Mouse (Mus musculus) ZHBTc4 (cell line): ENCODE measurements around the gene Egfem1.

Experiments used
- DNase-seq: peaks from one replicate; pipeline ENCODE4 v3.0.0-alpha.2; 2011; ENCODE audit warnings: low read depth, low spot score

Egfem1 gene

GRCm38 (mm10) chr3:29342223-29342791, 260.5 kb downstream of the Egfem1 start:
- no peak for DNase-seq

- DNase-seq, result no peak
Measured at GRCm38 (mm10) chr3:29345805-29346204, 264.0 kb downstream of the Egfem1 start.

DNA sequence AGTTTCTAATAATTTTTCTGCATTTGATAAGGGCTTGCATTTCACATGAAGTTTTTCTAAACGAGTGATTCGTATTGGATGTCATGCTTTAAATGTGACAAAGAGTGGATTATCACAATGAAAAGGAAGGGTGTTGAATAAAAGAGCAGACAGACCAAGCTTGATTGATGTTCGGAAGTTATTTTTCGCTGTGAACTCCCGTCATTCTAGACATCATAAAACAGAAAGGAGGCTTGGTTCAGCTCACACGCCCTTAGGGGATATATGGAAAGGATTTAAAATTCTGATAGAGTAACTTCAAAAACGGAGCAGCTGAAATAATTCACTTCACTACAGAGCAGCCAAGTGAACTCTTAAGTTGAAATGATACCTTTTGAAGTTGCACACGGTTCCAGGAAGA, 285.1 kb downstream of the Egfem1 start:
- DNase-seq, result no peak

GRCm38 (mm10) chr3:29370519-29370918, 288.7 kb downstream of the Egfem1 start:
- DNase-seq, result peak; percentile 31

DNA sequence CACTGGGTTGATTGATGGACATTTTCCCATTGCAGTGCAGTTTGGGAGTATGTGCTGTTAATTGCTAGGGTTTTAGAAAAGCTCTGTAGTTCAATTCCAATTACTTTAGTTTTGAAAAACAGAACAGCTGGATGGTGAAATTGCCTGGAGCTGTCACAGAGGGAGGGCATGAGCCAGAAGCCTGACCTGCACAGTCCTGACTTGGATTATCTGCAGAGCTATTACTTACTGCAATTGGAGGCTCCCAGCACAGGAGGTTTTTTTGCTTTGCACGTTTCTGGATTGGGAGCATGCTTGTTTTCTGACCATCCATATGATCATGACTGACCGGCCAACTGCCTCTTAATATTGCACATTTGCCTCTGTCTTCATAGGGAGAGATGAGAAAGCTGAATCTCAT, 299.4 kb downstream of the Egfem1 start:
- DNase-seq, result no peak

- DNase-seq, result no peak
Measured at GRCm38 (mm10) chr3:29399064-29399463, 317.2 kb downstream of the Egfem1 start.

DNA sequence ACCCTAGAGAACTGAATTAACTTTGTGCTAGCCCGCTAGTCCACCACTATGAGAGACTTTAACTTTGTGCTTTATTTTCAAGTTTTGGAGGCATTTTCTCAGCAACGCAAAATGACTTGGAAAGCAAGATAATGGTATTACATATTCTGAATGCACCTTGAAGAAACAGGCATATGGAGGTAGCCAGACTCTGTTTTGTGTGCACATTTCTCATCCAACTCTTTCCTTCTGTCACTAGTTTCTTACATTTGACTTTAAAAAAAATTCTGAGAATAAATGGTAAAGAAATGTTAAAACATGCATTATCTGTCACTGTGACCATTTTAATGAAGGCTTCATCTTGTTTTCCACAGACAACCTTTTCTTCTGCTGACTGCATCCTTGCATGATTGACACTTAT, 339.8 kb downstream of the Egfem1 start:
- DNase-seq, result no peak

DNA sequence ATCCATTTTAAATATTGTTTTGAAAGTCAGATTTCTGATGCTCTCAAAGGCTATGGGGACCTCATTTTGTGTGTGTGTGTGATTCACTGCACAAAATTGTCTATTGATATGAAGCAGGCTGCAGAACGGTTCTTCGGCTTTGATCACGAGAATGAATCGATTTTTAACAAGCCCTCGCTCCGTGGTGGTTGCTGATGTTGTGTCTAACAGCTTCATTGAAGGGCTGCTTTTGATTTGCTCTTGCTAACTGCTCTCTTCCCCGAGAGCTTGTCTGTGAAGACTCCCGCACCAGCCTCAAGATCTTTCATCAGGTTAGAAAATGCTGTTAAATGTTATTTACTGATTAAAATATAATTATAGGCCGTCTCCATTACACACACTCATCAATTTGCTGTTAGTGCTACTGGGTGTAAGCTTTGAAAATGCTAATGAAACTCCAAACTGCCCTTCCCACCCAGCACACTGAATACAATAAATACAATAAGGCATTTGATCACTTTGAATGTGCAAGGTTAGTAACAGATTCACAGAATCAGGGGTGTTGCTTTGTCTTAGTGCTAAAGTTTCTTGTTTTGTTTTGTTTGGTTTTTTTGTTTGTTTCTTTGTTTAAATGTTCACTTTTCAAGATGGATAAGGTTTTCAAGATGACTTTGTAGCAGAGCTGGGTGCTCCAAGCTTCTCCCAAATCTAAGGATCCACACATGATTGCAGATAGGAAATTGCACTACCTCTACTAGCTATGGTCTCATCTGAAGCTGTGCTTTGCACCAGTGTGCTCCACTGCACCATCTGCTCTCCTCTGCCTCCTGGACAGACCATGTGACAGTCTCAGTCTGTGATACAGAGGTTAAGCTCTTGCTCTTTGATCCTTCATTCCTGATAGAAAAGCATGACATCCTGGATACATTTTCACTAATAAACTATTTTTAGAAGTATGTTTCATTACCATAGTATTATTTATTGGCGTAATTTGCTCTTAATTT, 350.6 kb downstream of the Egfem1 start:
- peak; percentile 8 for DNase-seq

GRCm38 (mm10) chr3:29443024-29443423, 361.2 kb downstream of the Egfem1 start:
- DNase-seq, result no peak

DNA sequence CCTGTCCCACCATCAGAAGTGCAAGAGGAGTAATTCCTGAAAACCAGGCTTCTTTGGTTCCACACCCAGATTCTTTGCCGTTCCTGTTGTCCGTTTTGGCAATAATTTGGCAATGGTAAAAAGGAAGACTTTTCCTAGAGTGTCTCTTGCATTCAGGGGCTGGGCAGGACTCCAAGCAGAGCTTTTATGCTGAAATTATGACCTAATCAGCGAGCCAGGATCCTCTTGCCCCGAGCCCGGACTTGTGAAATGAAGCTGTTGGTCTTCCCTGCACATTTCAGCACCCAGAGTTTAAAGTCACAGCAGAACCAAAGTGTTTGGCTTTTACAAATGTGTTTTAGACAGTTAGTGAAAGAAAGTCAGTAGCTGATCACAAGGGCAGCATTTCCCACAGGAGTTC, 362.8 kb downstream of the Egfem1 start:
- no peak for DNase-seq

- no peak for DNase-seq
Measured at GRCm38 (mm10) chr3:29446081-29446480, 364.3 kb downstream of the Egfem1 start.

DNA sequence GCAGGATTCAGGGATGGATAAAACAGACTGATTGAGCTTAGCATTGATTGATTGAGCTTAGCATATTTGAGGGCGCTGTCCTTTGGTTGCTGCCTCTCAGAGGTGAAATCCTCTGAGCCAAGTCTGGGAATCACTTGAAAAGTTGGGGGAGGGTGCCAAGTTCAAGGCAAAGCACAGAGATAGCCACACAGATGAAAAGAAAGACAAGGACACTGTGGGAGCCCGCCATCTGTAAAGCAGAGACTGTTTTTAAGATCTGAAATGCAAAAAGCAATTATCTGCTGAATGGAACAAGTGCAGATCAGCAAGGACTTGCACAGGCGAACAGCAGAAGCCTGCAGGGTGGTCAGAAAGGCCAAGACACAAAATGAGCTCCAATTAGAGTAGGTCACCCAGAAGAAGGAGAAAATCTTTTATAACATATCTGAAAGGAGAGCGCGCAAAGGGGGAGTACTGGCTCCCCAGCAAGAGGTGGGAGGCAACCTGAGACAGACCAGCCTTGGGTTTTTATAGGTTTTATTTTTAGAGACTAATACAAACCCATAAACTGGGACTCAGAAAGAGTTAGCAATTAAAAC, 367.1 kb downstream of the Egfem1 start:
- no peak for DNase-seq

GRCm38 (mm10) chr3:29498211-29498610, 416.4 kb downstream of the Egfem1 start:
- no peak for DNase-seq

DNA sequence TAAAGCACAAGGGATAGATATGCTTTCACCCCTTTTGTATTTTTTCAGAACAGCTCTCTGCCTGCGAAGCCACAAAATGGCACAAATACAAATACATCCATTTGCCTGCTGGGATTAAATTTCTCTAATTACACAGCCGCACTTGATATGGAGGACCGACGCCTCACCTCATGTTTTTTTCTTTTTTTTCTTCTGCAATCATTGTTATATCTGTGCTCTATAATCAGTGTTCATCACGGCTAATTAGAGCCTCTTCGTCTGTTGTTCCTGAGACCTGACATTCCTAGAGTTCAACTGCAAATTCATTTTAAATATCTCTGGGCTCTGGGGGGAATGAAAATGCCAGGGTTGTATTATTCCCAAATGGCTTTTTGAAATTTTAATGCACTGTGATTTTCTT, 417.4 kb downstream of the Egfem1 start:
- DNase-seq, result no peak

DNA sequence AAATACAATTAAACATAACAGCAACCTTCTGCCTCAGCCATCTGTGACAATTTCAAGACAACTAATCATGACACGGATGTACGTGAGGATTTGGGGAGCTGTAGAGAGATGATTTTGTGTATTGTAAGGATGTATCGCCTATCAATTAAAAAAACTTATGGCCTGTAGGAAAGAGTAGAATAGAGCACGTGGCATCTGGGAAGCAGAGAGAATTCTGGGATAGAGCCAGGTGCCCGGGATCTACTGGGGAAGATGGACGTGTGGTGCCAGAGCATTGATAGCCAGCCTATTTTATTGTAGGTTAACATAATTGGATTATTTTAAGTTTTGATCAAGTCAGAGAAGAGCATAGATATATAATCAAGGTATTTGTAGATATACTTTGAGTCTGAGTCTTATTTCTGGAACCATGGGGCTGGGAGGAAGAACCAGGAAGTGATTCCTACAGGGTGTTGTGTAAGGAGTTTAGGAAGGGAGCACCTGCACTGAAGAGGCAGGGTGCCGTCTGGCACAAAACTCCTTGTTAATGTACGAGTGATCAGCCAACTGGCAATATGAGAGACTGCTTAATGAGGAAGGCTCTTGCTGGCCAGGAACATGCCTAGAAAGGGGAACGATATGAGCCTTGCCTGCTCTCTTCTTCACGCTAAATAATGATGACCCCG, 443.6 kb downstream of the Egfem1 start:
- DNase-seq, result no peak

DNA sequence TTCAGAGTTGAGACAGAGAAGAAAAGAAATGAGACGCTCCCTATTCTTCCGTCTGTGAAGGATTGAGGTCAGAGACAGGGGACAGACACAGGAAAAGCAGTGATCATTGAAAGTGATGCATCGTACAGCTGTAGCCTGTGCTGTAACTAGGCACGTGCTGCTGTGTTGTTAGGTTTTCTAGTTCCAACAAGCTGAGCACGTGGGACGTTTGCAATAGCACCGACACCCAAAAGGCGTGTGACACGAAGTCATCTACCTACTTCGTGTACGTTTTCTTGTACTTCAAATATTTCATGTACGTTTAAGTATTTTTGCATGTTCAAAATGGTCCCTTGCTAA, 444.1 kb downstream of the Egfem1 start:
- no peak for DNase-seq

DNA sequence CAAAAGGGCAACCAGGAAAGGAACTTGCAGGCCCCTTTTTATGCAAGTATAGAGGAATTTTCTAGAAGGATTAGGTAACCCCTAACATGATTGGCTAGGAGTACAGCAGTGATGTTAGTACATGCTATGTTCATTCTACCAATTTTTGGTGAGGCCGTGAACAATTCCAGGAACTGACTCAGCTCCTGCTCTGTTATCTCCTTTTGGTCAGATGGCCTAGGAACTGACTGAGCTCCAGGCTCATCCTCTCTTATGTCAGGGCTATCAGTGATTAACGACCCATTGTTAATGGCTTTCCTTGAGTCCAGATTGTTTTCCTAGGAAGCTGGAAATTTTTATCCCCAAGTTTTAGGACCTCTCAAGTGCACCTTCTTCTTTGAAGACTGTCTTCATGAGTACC, 457.4 kb downstream of the Egfem1 start:
- DNase-seq, result no peak

- DNase-seq, result no peak
Measured at GRCm38 (mm10) chr3:29539902-29540301, 458.1 kb downstream of the Egfem1 start.

DNA sequence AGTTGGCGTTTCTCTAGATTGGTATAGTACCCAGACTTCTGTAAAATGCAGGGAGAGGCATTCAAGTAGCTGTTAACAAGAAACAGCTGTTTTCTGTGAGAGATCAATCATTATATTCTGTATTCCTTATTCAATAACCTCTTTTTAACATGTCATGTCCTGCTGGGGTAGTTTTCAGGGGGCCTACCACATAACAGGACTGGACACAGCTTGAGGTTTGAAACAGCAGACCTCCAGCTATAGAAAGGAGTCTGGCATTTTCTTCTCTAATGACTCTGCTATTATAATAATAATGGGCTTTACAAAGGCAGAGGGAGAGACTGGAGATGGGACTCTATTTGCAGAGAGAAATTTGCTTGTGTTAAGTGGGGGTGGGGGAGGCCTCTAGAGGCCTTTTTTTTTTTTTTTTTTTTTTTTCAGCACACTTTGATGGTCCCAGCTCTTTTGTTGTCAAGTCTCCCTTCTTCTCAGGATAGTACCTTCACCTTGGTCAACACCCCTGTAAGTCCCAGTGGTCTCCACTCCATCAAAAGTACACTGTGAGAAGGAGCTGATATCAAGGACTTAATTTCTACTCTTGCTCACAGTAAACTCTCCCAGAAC, 459.8 kb downstream of the Egfem1 start:
- peak; percentile 41 for DNase-seq

GRCm38 (mm10) chr3:29544056-29544455, 462.2 kb downstream of the Egfem1 start:
- DNase-seq, result no peak

- no peak for DNase-seq
Measured at GRCm38 (mm10) chr3:29563171-29563570, 481.3 kb downstream of the Egfem1 start.
